Mouse (Mus musculus): ENCODE measurements around the gene Nynrin. TPM values are rescaled to one million over a fixed set of nuclear protein-coding genes. Genes with fewer than 3 reads are reported as not detected.

Nynrin gene
- polyA plus RNA-seq, 1 experiment from 2014 or later: 19.5 TPM

DNA sequence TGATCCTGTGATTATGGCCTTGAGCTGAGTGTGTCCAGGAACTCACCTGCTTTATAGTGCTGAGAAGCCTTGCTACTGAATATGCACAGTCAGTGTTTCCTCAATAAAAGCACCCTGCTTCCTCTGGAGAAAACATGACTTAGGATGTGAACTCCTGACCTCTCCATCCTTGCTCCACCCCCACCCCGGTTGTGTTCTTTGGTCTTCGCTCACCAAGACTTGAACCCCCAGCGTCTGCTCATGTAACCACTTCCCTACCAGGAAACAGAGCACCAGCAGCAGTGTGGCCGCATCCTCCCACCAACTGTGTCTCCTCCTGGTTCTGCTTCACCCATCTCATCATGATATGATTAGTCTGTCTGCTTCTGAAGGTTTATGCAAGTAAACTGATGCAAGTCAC lies 59.6 kb downstream of the Nynrin start:
- Histone ChIP-seq H3K4me2 (no peak overlapping the region), H3K27ac (no peak overlapping the region), H3K27me3 (no peaks in the 10 kb centered on the region), H3K36me3 (no peaks in the 10 kb centered on the region), H3K9me3 (no peaks in the 10 kb centered on the region), H3K4me3 (no peak overlapping the region), H3K4me1 (peaks cover 4% of the 10 kb centered on the region), H3K9ac (no peak overlapping the region)
- 50% methylated on average over 4 of the region's 4 CpGs for WGBS
- ATAC-seq (ENCODE audit: borderline replicate concordance, extremely low read depth, low FRiP score, low TSS enrichment): no peak

DNA sequence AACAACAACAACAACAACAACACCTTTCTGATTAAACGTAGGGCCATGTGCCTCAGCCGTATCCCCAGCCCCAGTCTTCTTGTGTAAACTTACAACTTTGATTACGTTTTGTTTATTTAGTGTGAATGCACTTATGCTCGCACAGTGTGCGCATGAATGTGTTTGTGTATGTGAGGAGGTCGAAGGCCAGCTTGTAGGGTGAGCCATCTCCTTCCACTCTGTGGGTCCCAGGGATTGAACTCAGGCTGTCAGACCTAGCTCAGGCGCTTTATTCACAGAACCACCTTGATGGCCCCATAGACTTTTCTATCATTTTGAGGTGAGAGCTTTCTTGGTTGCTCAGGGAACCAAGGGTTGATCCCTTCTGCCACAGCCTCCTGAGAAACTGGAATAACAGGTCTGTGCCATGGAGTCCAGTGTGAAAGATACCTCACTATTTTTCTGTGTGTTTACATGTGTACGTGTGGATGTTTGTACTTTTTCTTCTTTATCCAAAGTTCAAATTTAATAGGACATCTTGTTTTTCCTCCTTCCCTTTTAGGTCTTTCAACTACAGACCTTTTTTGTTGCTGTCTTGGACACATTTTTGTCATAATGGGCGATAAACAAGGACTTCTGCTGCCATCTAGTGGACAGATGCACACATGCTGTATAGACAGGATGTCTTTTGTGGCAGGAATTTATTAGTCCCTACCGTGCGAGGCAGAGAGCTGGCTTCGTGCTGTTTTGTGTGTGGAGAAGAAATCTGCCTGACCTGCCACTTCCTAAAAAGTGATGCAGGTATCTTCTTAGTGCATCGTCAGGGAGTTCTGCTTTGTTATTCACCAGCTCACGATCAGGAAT lies 64.7 kb downstream of the Nynrin start:
- no peak overlapping the region for H3K4me3 ChIP-seq
- WGBS: 18% methylated on average over 14 of the region's 14 CpGs
- H3K36me3 ChIP-seq: no peaks in the 10 kb centered on the region
- 0 out of 2 replicates have a peak overlapping the region, but pooled peaks have one; percentile 15 for H3K4me2 ChIP-seq
- no peak overlapping the region for H3K9ac ChIP-seq
- H3K9me3 ChIP-seq: no peaks in the 10 kb centered on the region
- peaks cover 14% of the 10 kb centered on the region for H3K4me1 ChIP-seq
- no peaks in the 10 kb centered on the region for H3K27me3 ChIP-seq
- H3K27ac ChIP-seq: no peak overlapping the region
- peak; percentile 64 for ATAC-seq (ENCODE audit: borderline replicate concordance, extremely low read depth, low FRiP score, low TSS enrichment)

DNA sequence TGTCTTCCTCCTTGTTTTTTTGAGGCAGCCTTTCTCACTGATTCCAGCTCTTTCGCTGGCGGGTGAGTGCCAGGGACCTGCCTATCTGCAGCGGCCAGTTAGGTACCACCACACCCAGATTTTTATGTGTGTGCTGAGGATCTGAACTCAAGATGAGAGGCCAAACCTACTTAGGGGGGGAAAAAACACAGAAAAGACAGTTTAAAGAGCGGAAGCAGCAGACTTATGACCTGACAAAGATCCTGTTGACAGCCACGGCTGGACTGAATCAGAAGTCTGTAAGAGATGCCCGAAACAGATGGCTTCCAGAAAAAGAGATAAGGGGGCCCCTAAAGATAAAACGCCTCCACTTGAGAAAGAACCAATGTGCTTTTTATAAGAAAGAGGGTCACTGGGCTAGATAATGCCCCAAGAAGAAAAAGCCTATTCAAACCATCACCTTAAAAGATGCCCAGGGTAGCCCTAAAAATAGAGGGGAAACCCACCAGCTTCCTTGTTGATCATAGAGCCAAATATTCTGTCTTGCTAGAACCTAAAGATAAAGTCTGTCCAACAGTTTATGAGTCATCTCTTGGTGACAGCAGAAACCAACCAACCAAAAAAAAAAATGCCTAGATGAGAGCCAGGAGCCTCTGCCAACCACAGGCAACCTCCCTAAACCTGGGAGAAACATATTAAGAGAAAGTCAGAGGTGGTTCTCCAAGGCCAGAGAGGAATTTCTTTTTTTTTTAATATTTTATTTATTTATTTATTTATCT lies 68.8 kb downstream of the Nynrin start:
- H3K36me3 ChIP-seq: no peaks in the 10 kb centered on the region
- no peak overlapping the region for H3K9ac ChIP-seq
- no peak overlapping the region for H3K4me2 ChIP-seq
- no peaks in the 10 kb centered on the region for H3K9me3 ChIP-seq
- peaks cover 14% of the 10 kb centered on the region for H3K4me1 ChIP-seq
- no peaks in the 10 kb centered on the region for H3K27me3 ChIP-seq
- H3K4me3 ChIP-seq: no peak overlapping the region
- H3K27ac ChIP-seq: no peak overlapping the region
- 27% methylated on average over 7 of the region's 7 CpGs for WGBS
- no peak for ATAC-seq (ENCODE audit: borderline replicate concordance, extremely low read depth, low FRiP score, low TSS enrichment)

Other genes starting within 250 kb of the Nynrin start
- gene Rec8, start 236.0 kb upstream of the Nynrin start, polyA plus RNA-seq (2015; fragmentation: Nextera tagmentation; extraction: Ambion mirVana): 22.9 and 25.5 TPM in 2 replicates
- gene Ipo4, start 218.1 kb upstream of the Nynrin start, polyA plus RNA-seq (2015; fragmentation: Nextera tagmentation; extraction: Ambion mirVana): 81.2 and 95.6 TPM in 2 replicates
- 0.44 and 2.0 TPM in 2 replicates for gene Gm49378, start 216.1 kb upstream of the Nynrin start, polyA plus RNA-seq (2015; fragmentation: Nextera tagmentation; extraction: Ambion mirVana)
- 119 and 126 TPM in 2 replicates for gene Tm9sf1, start 210.2 kb upstream of the Nynrin start, polyA plus RNA-seq (2015; fragmentation: Nextera tagmentation; extraction: Ambion mirVana)
- gene Tssk4, start 203.8 kb upstream of the Nynrin start, polyA plus RNA-seq (2015; fragmentation: Nextera tagmentation; extraction: Ambion mirVana): 0.88 and 1.1 TPM in 2 replicates
- 56.5 TPM in 2 replicates for gene Mdp1, start 193.5 kb upstream of the Nynrin start, polyA plus RNA-seq (2015; fragmentation: Nextera tagmentation; extraction: Ambion mirVana)
- gene Gmpr2, start 182.1 kb upstream of the Nynrin start, polyA plus RNA-seq (2015; fragmentation: Nextera tagmentation; extraction: Ambion mirVana): 60.2 and 68.1 TPM in 2 replicates
- 509 and 542 TPM in 2 replicates for gene Nedd8, start 181.9 kb upstream of the Nynrin start, polyA plus RNA-seq (2015; fragmentation: Nextera tagmentation; extraction: Ambion mirVana)
- 46.9 and 48.3 TPM in 2 replicates for gene Tinf2, start 172.2 kb upstream of the Nynrin start, polyA plus RNA-seq (2015; fragmentation: Nextera tagmentation; extraction: Ambion mirVana)
- gene Tgm1, start 140.1 kb upstream of the Nynrin start, polyA plus RNA-seq (2015; fragmentation: Nextera tagmentation; extraction: Ambion mirVana): 2.2 and 2.8 TPM in 2 replicates
- 31.8 and 33.2 TPM in 2 replicates for gene Rabggta, start 131.7 kb upstream of the Nynrin start, polyA plus RNA-seq (2015; fragmentation: Nextera tagmentation; extraction: Ambion mirVana)
- gene Dhrs1, start 108.3 kb upstream of the Nynrin start, polyA plus RNA-seq (2015; fragmentation: Nextera tagmentation; extraction: Ambion mirVana): 86.7 and 88.4 TPM in 2 replicates
- gene Nop9, start 108.3 kb upstream of the Nynrin start, polyA plus RNA-seq (2015; fragmentation: Nextera tagmentation; extraction: Ambion mirVana): 39.2 and 41.4 TPM in 2 replicates
- 0.55 and 0.80 TPM in 2 replicates for gene Cideb, start 95.6 kb upstream of the Nynrin start, polyA plus RNA-seq (2015; fragmentation: Nextera tagmentation; extraction: Ambion mirVana)
- 0.25 and 0.35 TPM in 2 replicates for gene Ltb4r2, start 92.6 kb upstream of the Nynrin start, polyA plus RNA-seq (2015; fragmentation: Nextera tagmentation; extraction: Ambion mirVana)
- 1.7 and 2.6 TPM in 2 replicates for gene Ltb4r1, start 88.0 kb upstream of the Nynrin start, polyA plus RNA-seq (2015; fragmentation: Nextera tagmentation; extraction: Ambion mirVana)
- gene Adcy4, start 69.9 kb upstream of the Nynrin start, polyA plus RNA-seq (2015; fragmentation: Nextera tagmentation; extraction: Ambion mirVana): 14.3 and 18.0 TPM in 2 replicates
- 43.4 and 45.6 TPM in 2 replicates for gene Ripk3, start 65.1 kb upstream of the Nynrin start, polyA plus RNA-seq (2015; fragmentation: Nextera tagmentation; extraction: Ambion mirVana)
- 50.9 and 52.7 TPM in 2 replicates for gene Nfatc4, start 30.9 kb upstream of the Nynrin start, polyA plus RNA-seq (2015; fragmentation: Nextera tagmentation; extraction: Ambion mirVana)
- 0.88 and 1.2 TPM in 2 replicates for gene Cbln3, start 30.4 kb downstream of the Nynrin start, polyA plus RNA-seq (2015; fragmentation: Nextera tagmentation; extraction: Ambion mirVana)
- 18.3 and 18.8 TPM in 2 replicates for gene Khnyn, start 30.9 kb downstream of the Nynrin start, polyA plus RNA-seq (2015; fragmentation: Nextera tagmentation; extraction: Ambion mirVana)
- 51.8 and 52.9 TPM in 2 replicates for gene Sdr39u1, start 46.3 kb downstream of the Nynrin start, polyA plus RNA-seq (2015; fragmentation: Nextera tagmentation; extraction: Ambion mirVana)
- gene Cma1, start 90.7 kb downstream of the Nynrin start, polyA plus RNA-seq (2015; fragmentation: Nextera tagmentation; extraction: Ambion mirVana): 4.3 and 5.9 TPM in 2 replicates
- not detected in 2 replicates for gene Cma2, start 97.0 kb downstream of the Nynrin start, polyA plus RNA-seq (2015; fragmentation: Nextera tagmentation; extraction: Ambion mirVana)
- gene Mcpt1, start 164.0 kb downstream of the Nynrin start, polyA plus RNA-seq (2015; fragmentation: Nextera tagmentation; extraction: Ambion mirVana): not detected in 2 replicates
- not detected in 2 replicates for gene Mcpt9, start 176.5 kb downstream of the Nynrin start, polyA plus RNA-seq (2015; fragmentation: Nextera tagmentation; extraction: Ambion mirVana)
- not detected in 2 replicates for gene Mcpt2, start 188.0 kb downstream of the Nynrin start, polyA plus RNA-seq (2015; fragmentation: Nextera tagmentation; extraction: Ambion mirVana)
- 0.14 and 0.40 TPM in 2 replicates for gene Mcpt4, start 208.3 kb downstream of the Nynrin start, polyA plus RNA-seq (2015; fragmentation: Nextera tagmentation; extraction: Ambion mirVana)
- 1.1 and 1.6 TPM in 2 replicates for gene Mcpt8, start 231.3 kb downstream of the Nynrin start, polyA plus RNA-seq (2015; fragmentation: Nextera tagmentation; extraction: Ambion mirVana)
- gene Ctsg, start 248.6 kb downstream of the Nynrin start, polyA plus RNA-seq (2015; fragmentation: Nextera tagmentation; extraction: Ambion mirVana): not detected in 2 replicates

All from lung, embryonic 15.5 days (tissue).